In the genomic region with DNA sequence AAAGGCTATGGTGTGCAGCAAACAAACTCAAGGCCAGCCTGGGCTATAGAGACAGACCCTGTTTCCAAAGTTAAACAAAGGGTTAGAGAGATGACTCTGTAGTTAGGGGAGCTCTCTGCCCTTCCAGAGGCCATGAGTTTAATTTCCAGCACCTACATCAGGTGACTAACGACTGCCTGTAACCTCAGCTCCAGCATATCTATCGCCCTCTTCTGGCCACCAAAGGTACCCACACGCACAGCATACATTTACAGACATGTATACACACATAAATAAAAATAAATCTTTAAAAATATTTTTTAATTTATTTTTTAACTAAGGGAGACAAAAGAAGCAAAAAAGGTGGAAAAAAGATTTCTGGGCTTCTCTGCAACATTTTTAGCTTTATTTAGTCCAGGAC, we compare ENCODE assay signal across 19 mouse cellular contexts. TPM values are rescaled to one million over a fixed set of nuclear protein-coding genes. Genes with fewer than 3 reads are reported as not detected.
DNase-seq lines count a peak whose midpoint lies in the region; ATAC-seq and TF ChIP-seq lines count a peak whose summit lies in the region.
"Had no signal": no experiment of that assay in that cellular context is flagged by ENCODE, and none has a peak within 500 bp of the region (broad histone marks: within the 10 kb centered on the region; RNA-seq: fewer than 3 reads in every experiment).

No protein-coding gene starts in this region.

- H3K9ac ChIP-seq in kidney, embryonic 16.5 days (replicated peaks; ENCODE audit: low read length): no peak overlapping the region
- H3K9ac ChIP-seq in lung, postnatal 0 days (replicated peaks; ENCODE audit: low read depth): no peak overlapping the region
- H3K9ac ChIP-seq in stomach, postnatal 0 days (ENCODE audit: low read length): no peak overlapping the region
- H3K9ac ChIP-seq: hindbrain, embryonic 14.5 days; liver, embryonic 13.5 days; neural tube, embryonic 13.5 days had no signal

- POLR2A ChIA-PET in Patski (lab: Charles Lee): no interaction called here

- peak; percentile 39 for TF ChIP-seq CTCF in lung, postnatal 0 days (IDR thresholded peaks at IDR 0.05)
- peak; percentile 55 for TF ChIP-seq CTCF in Patski (IDR thresholded peaks at IDR 0.05)
- TF ChIP-seq CTCF in stomach, postnatal 0 days (IDR thresholded peaks at IDR 0.05; ENCODE audit: low read depth): peak; percentile 23

- H3K36me3 ChIP-seq in kidney, embryonic 16.5 days (ENCODE audit: insufficient read depth, low read length): no peaks in the 10 kb centered on the region
- H3K36me3 ChIP-seq in lung, postnatal 0 days (ENCODE audit: insufficient read depth, low read length): no peaks in the 10 kb centered on the region
- no peaks in the 10 kb centered on the region for H3K36me3 ChIP-seq in stomach, postnatal 0 days (ENCODE audit: control insufficient read depth, insufficient read depth, low read length)
- H3K36me3 ChIP-seq: embryonic facial prominence, embryonic 10.5 days; liver, embryonic 13.5 days; midbrain, embryonic 10.5 days; neural tube, embryonic 13.5 days had no signal

- H3K9me3 ChIP-seq in kidney, embryonic 16.5 days (ENCODE audit: low read length): no peaks in the 10 kb centered on the region
- no peaks in the 10 kb centered on the region for H3K9me3 ChIP-seq in lung, postnatal 0 days (ENCODE audit: low read length)
- no peaks in the 10 kb centered on the region for H3K9me3 ChIP-seq in stomach, postnatal 0 days (ENCODE audit: control insufficient read depth, low read length)
- H3K9me3 ChIP-seq: embryonic facial prominence, embryonic 10.5 days; liver, embryonic 13.5 days; midbrain, embryonic 10.5 days; neural tube, embryonic 13.5 days had no signal

- DNase-seq in kidney, postnatal 36 days: no peak
- DNase-seq in lung, postnatal 0 days (ENCODE audit: low spot score): no peak
- no peak for DNase-seq in lung, postnatal 4 days
- no peak for DNase-seq in Patski (ENCODE audit: low read depth, low spot score)
- no peak for DNase-seq in stomach, postnatal 0 days (ENCODE audit: low spot score)
- no peak for DNase-seq in right cerebral cortex, adult 2 months (ENCODE audit: low spot score in 2 of 2)
- DNase-seq: cerebellum, postnatal 36 days; gastrocnemius, postnatal 10 days; heart, postnatal 10 days; kidney, postnatal 25 days; liver, embryonic 13.5 days; right cerebral cortex, postnatal 14 days; thymus, postnatal 25 days had no signal

- no peak overlapping the region for H3K4me2 ChIP-seq in kidney, embryonic 16.5 days (replicated peaks; ENCODE audit: low read depth, low read length)
- no peak overlapping the region for H3K4me2 ChIP-seq in lung, postnatal 0 days (replicated peaks; ENCODE audit: low read depth, low read length)
- no peak overlapping the region for H3K4me2 ChIP-seq in stomach, postnatal 0 days (replicated peaks; ENCODE audit: low read depth)
- H3K4me2 ChIP-seq: hindbrain, embryonic 14.5 days; liver, embryonic 13.5 days; neural tube, embryonic 13.5 days had no signal

- 93% methylated on average over 3 of the region's 3 CpGs for WGBS in kidney, embryonic 16.5 days
- WGBS in lung, postnatal 0 days: 94% methylated on average over 3 of the region's 3 CpGs
- 91% methylated on average over 3 of the region's 3 CpGs for WGBS in stomach, postnatal 0 days

- H3K4me3 ChIP-seq in kidney, embryonic 16.5 days (ENCODE audit: low read length): no peak overlapping the region
- H3K4me3 ChIP-seq in lung, postnatal 0 days (ENCODE audit: low read depth, low read length): no peak overlapping the region
- no peak overlapping the region for H3K4me3 ChIP-seq in stomach, postnatal 0 days (ENCODE audit: low read depth, low read length)
- H3K4me3 ChIP-seq: embryonic facial prominence, embryonic 10.5 days; liver, embryonic 13.5 days; midbrain, embryonic 10.5 days; neural tube, embryonic 13.5 days had no signal

- no peaks in the 10 kb centered on the region for H3K27me3 ChIP-seq in kidney, embryonic 16.5 days (ENCODE audit: insufficient read depth, low read length)
- no peaks in the 10 kb centered on the region for H3K27me3 ChIP-seq in lung, postnatal 0 days (replicated peaks; ENCODE audit: insufficient read depth, low read length)
- H3K27me3 ChIP-seq in Patski: no peaks in the 10 kb centered on the region
- no peaks in the 10 kb centered on the region for H3K27me3 ChIP-seq in stomach, postnatal 0 days (ENCODE audit: control insufficient read depth, insufficient read depth, low read length)
- H3K27me3 ChIP-seq: liver, embryonic 13.5 days; neural tube, embryonic 13.5 days had no signal

- in situ Hi-C loops in Patski (cut with MboI; ENCODE audit: low pct_unique_long_range_greater_than_20kb): no loop called here

- 0 out of 2 replicates have a peak overlapping the region, but pooled peaks have one; percentile 27 for H3K27ac ChIP-seq in kidney, embryonic 16.5 days (ENCODE audit: low read length)
- no peak overlapping the region for H3K27ac ChIP-seq in lung, postnatal 0 days (ENCODE audit: low read length)
- H3K27ac ChIP-seq in stomach, postnatal 0 days (replicated peaks): no peak overlapping the region
- H3K27ac ChIP-seq: embryonic facial prominence, embryonic 10.5 days; hindbrain, embryonic 14.5 days; liver, embryonic 13.5 days; midbrain, embryonic 10.5 days; neural tube, embryonic 13.5 days had no signal

- no peak for TF ChIP-seq EP300 in lung, postnatal 0 days (IDR thresholded peaks at IDR 0.05)
- no peak for TF ChIP-seq EP300 in stomach, postnatal 0 days (optimal IDR thresholded peaks at IDR 0.05)

- no peak for ATAC-seq in kidney, embryonic 16.5 days (ENCODE audit: low FRiP score, low TSS enrichment)
- ATAC-seq in lung, postnatal 0 days: no peak
- no peak for ATAC-seq in Patski
- no peak for ATAC-seq in stomach, postnatal 0 days (ENCODE audit: low FRiP score, low TSS enrichment)
- ATAC-seq: intestine, postnatal 0 days had no signal

- CTCF ChIA-PET in Patski (lab: Charles Lee): interaction anchor here (1.1 kb wide), 1 partner anchor 294 kb away, joined by 3 read pairs; no protein-coding TSS in a partner anchor

- H3K4me1 ChIP-seq in kidney, embryonic 16.5 days (ENCODE audit: insufficient read depth, low read length): no peaks in the 10 kb centered on the region; the same call in none of the 2 replicates
- no peaks in the 10 kb centered on the region for H3K4me1 ChIP-seq in lung, postnatal 0 days (ENCODE audit: insufficient read depth, low read depth, low read length)
- H3K4me1 ChIP-seq in stomach, postnatal 0 days (replicated peaks; ENCODE audit: control insufficient read depth, insufficient read depth): no peaks in the 10 kb centered on the region
- H3K4me1 ChIP-seq: liver, embryonic 13.5 days; neural tube, embryonic 13.5 days had no signal

RNA-seq across cellular contexts. Expression of a gene that starts 59.7 kb away (rescaled TPM):
- polyA plus RNA-seq in kidney, embryonic 16.5 days (2015; fragmentation: Nextera tagmentation; extraction: Ambion mirVana): 370 and 375 TPM in 2 replicates
- polyA plus RNA-seq in lung, postnatal 0 days (2015; fragmentation: Nextera tagmentation; extraction: Ambion mirVana): 257 and 273 TPM in 2 replicates
- 173 TPM for polyA plus RNA-seq in Patski (2021)
- 224 TPM in 2 replicates for polyA plus RNA-seq in stomach, postnatal 0 days (2015; fragmentation: Nextera tagmentation; extraction: Ambion mirVana)
